Mouse (Mus musculus) spleen, adult 2 months (tissue): ENCODE measurements around the gene Zfp185. TPM values are rescaled to one million over a fixed set of nuclear protein-coding genes. Genes with fewer than 3 reads are reported as not detected.
"Not testable (repeated sequence)": the region's sequence is repeated elsewhere in the genome, so short reads cannot be mapped to it uniquely, and the experiment has no call there.

Experiments used
- DNase-seq, 2 experiments: peaks; one replicate each; pipeline versions ENCODE4 v3.0.0 to v3.0.0-alpha.2; 2012 to 2021; ENCODE audit warnings: low spot score in 2 of 2, low read depth in 1 of 2
- H3K27ac ChIP-seq: fragments of 200-500 bp; 2 replicates; pipeline ENCODE4 v1.5.1; 2012; ENCODE audit warnings: low read length, inconsistent platforms; ENCODE audit not compliant: insufficient read depth
- H3K27me3 ChIP-seq: fragments of 200-500 bp; 2 replicates; pipeline ENCODE4 v1.6.1; 2012; ENCODE audit warnings: mild to moderate bottlenecking, moderate library complexity, low read length, inconsistent platforms; ENCODE audit not compliant: control insufficient read depth, insufficient read depth
- H3K36me3 ChIP-seq: fragments of 200-500 bp; 2 replicates; pipeline ENCODE4 v1.6.1; 2012; ENCODE audit warnings: mild to moderate bottlenecking, low read length, inconsistent platforms; ENCODE audit not compliant: control insufficient read depth, insufficient read depth
- H3K4me1 ChIP-seq: fragments of 200-500 bp; 2 replicates; pipeline ENCODE4 v1.6.1; 2011; ENCODE audit warnings: inconsistent platforms; ENCODE audit not compliant: control insufficient read depth, insufficient read depth, insufficient read length
- H3K4me3 ChIP-seq: fragments of 200-500 bp; 2 replicates; pipeline ENCODE4 v1.5.1; 2011; ENCODE audit warnings: mild to moderate bottlenecking, inconsistent platforms; ENCODE audit not compliant: insufficient read depth, insufficient read length; ENCODE audit errors: extremely low read depth
- CTCF ChIP-seq: fragments of 200-500 bp; IDR thresholded peaks from 2 replicates; pipeline ENCODE4 v1.5.1; 2011; ENCODE audit warnings: mild to moderate bottlenecking, inconsistent platforms; ENCODE audit not compliant: insufficient read depth, insufficient read length, insufficient replicate concordance; ENCODE audit errors: extremely low read depth
- POLR2A ChIP-seq: fragments of 200-500 bp; IDR thresholded peaks from 2 replicates; pipeline ENCODE4 v1.6.1; 2011; ENCODE audit warnings: low read depth, low read length, inconsistent platforms
- WGBS: fragments of 180-500 bp; shearing (Covaris S2); methylation state at CpG from one replicate; pipeline ENCODE4 v1.1.7; 2018; 5-methylcytosine and 5-hydroxymethylcytosine counted together
- polyA plus RNA-seq: library from polyadenylated mRNA; depleted of rRNA; stranded (reverse); fragments of >200 nt; gene quantifications from 2 replicates; pipeline ENCODE4 v1.2.3, GENCODE M21; 2012; rRNA removed

Zfp185 gene
- polyA plus RNA-seq, 1 experiment = 0.14 TPM

- H3K4me3 ChIP-seq = no peak overlapping the region
- no peaks in the 10 kb centered on the region for H3K27me3 ChIP-seq
- no peaks in the 10 kb centered on the region for H3K4me1 ChIP-seq
- DNase-seq = no peak
- no peaks in the 10 kb centered on the region for H3K36me3 ChIP-seq
- 83% methylated on average over 1 of the region's 1 CpGs for WGBS
- TF ChIP-seq POLR2A (no peak), CTCF (no peak)
- H3K27ac ChIP-seq = no peak overlapping the region
Measured at GRCm38 (mm10) chrX:73061528-73061927, 74.4 kb downstream of the Zfp185 start.

- H3K27me3 ChIP-seq = no peaks in the 10 kb centered on the region
- no peak for DNase-seq
- H3K36me3 ChIP-seq = no peaks in the 10 kb centered on the region
- no peak overlapping the region for H3K27ac ChIP-seq
- no peak overlapping the region for H3K4me3 ChIP-seq
- TF ChIP-seq POLR2A (no peak), CTCF (no peak)
- WGBS = 44% methylated on average over 5 of the region's 5 CpGs
- no peaks in the 10 kb centered on the region for H3K4me1 ChIP-seq
Measured at GRCm38 (mm10) chrX:73062323-73062722, 75.2 kb downstream of the Zfp185 start.

GRCm38 (mm10) chrX:73063512-73064414, 76.6 kb downstream of the Zfp185 start:
- no peak for DNase-seq
- H3K36me3 ChIP-seq = no peaks in the 10 kb centered on the region
- H3K4me1 ChIP-seq = no peaks in the 10 kb centered on the region
- no peak overlapping the region for H3K4me3 ChIP-seq
- no peaks in the 10 kb centered on the region for H3K27me3 ChIP-seq
- no peak overlapping the region for H3K27ac ChIP-seq
- 67% methylated on average over 24 of the region's 24 CpGs for WGBS
- TF ChIP-seq POLR2A = no peak
- TF ChIP-seq CTCF = no peak

GRCm38 (mm10) chrX:73064415-73064793, 77.3 kb downstream of the Zfp185 start, which contains the start of gene Pnma3:
Gene Pnma3, plus strand, starts transcription at chrX:73064787.
- DNase-seq = no peak
- no peak for TF ChIP-seq POLR2A
- TF ChIP-seq CTCF = no peak
- no peak within 1 kb of the TSS for H3K4me3 ChIP-seq
- WGBS = 42% methylated on average over 7 of the region's 7 CpGs
- no peak within 1 kb of the TSS for H3K27ac ChIP-seq
- no peaks in the 10 kb centered on the region for H3K27me3 ChIP-seq
- H3K4me1 ChIP-seq = no peaks in the 10 kb centered on the region
- no peaks in the 10 kb centered on the region for H3K36me3 ChIP-seq

- not testable (repeated sequence) for H3K4me3 ChIP-seq, H3K27me3 ChIP-seq, H3K4me1 ChIP-seq, H3K27ac ChIP-seq, H3K36me3 ChIP-seq, DNase-seq
- 83% methylated on average over 1 of the region's 5 CpGs for WGBS
Measured at GRCm38 (mm10) chrX:73066765-73067312, 79.7 kb downstream of the Zfp185 start.

Other genes starting within 250 kb of the Zfp185 start
- gene Gabrq, start 162.2 kb upstream of the Zfp185 start, polyA plus RNA-seq = 3.3 and 4.9 TPM in 2 replicates
- gene Cetn2, start 68.9 kb upstream of the Zfp185 start, polyA plus RNA-seq = 2.7 and 3.5 TPM in 2 replicates
- 3.4 and 4.2 TPM in 2 replicates for gene Nsdhl, start 68.8 kb upstream of the Zfp185 start, polyA plus RNA-seq
- gene Pnma5, start 49.8 kb downstream of the Zfp185 start, polyA plus RNA-seq = not detected in 2 replicates
- not detected in 2 replicates for gene Pnma3, start 77.4 kb downstream of the Zfp185 start, polyA plus RNA-seq
- gene Xlr4a, start 95.1 kb downstream of the Zfp185 start, polyA plus RNA-seq = 0.64 and 0.67 TPM in 2 replicates
- 0.11 TPM in 1 of 2 replicates, not detected in the other for gene Xlr3a, start 109.8 kb downstream of the Zfp185 start, polyA plus RNA-seq
- gene Gm14685, start 129.7 kb downstream of the Zfp185 start, polyA plus RNA-seq = not detected in 2 replicates
- gene Xlr5b, start 161.5 kb downstream of the Zfp185 start, polyA plus RNA-seq = not detected in 2 replicates
- gene DXBay18, start 162.1 kb downstream of the Zfp185 start, polyA plus RNA-seq = 0.05 TPM in 1 of 2 replicates, not detected in the other
- not detected in 2 replicates for gene Spin2d, start 189.7 kb downstream of the Zfp185 start, polyA plus RNA-seq
- gene Xlr3b, start 204.9 kb downstream of the Zfp185 start, polyA plus RNA-seq = 0.07 and 1.1 TPM in 2 replicates
- 1.7 and 2.2 TPM in 2 replicates for gene Xlr4b, start 227.0 kb downstream of the Zfp185 start, polyA plus RNA-seq
- 9.9 and 16.7 TPM in 2 replicates for gene F8a, start 241.0 kb downstream of the Zfp185 start, polyA plus RNA-seq